Mouse (Mus musculus) forebrain, embryonic 14.5 days (tissue): ENCODE measurements around the gene Fubp1. TPM values are rescaled to one million over a fixed set of nuclear protein-coding genes. Genes with fewer than 3 reads are reported as not detected.
A peak's percentile ranks its signal among the peaks of the same experiment; 100 is the strongest.
"Not testable (repeated sequence)": the region's sequence is repeated elsewhere in the genome, so short reads cannot be mapped to it uniquely, and the experiment has no call there.

Source experiments
- ATAC-seq: fragments of 200-750 bp; cut with Nextera tagmentation; 2 replicates; pipeline ENCODE4 v1.8.0; 2017; ENCODE audit warnings: mild to moderate bottlenecking, moderate library complexity
- DNase-seq: peaks from one replicate; pipeline ENCODE4 v3.0.0-alpha.2; 2015; ENCODE audit warnings: low spot score
- H3K27ac ChIP-seq: fragments of 300-500 bp; sonication (generic); 2 replicates; pipeline ENCODE4 v1.5.1; 2014; ENCODE audit warnings: low read depth, mild to moderate bottlenecking, control low read depth, low read length, moderate library complexity
- H3K27me3 ChIP-seq: fragments of 300-500 bp; sonication (generic); replicated peaks from 2 replicates; pipeline ENCODE4 v1.6.1; 2014; ENCODE audit warnings: low read length, control low read depth, mixed read lengths; ENCODE audit not compliant: control insufficient read depth, insufficient read depth
- H3K36me3 ChIP-seq: fragments of 300-500 bp; sonication (generic); 2 replicates; pipeline ENCODE4 v1.6.1; 2014; ENCODE audit warnings: low read length, control low read depth; ENCODE audit not compliant: control insufficient read depth, insufficient read depth
- H3K4me1 ChIP-seq: fragments of 300-500 bp; sonication (generic); 2 replicates; pipeline ENCODE4 v1.6.1; 2014; ENCODE audit warnings: antibody characterized with exemption, low read length, control low read depth; ENCODE audit not compliant: control insufficient read depth, insufficient read depth
- H3K4me2 ChIP-seq: fragments of 300-500 bp; sonication (generic); 2 replicates; pipeline ENCODE4 v1.6.1; 2014; ENCODE audit warnings: mild to moderate bottlenecking, control low read depth, low read length
- H3K4me3 ChIP-seq: fragments of 300-500 bp; sonication (generic); 2 replicates; pipeline ENCODE4 v1.5.1; 2014; ENCODE audit warnings: low read depth, low read length, control low read depth
- H3K9ac ChIP-seq: fragments of 300-500 bp; sonication (generic); 2 replicates; pipeline ENCODE4 v1.6.1; 2014; ENCODE audit warnings: mild to moderate bottlenecking, low read length, control low read depth, moderate library complexity
- H3K9me3 ChIP-seq: fragments of 300-500 bp; sonication (generic); replicated peaks from 2 replicates; pipeline ENCODE4 v1.6.1; 2016; ENCODE audit warnings: low read length, control low read depth, mixed read lengths; ENCODE audit not compliant: control insufficient read depth
- WGBS: fragments of 180-500 bp; shearing (Covaris S2); extraction: QIAGEN DNeasy Blood & Tissue Kit; methylation state at CpG from one replicate; pipeline ENCODE4 v1.1.7; 2014; 5-methylcytosine and 5-hydroxymethylcytosine counted together
- polyA plus RNA-seq: library from polyadenylated mRNA; unstranded; fragments of >200 nt; fragmentation: Nextera tagmentation; extraction: Ambion mirVana; gene quantifications from 2 replicates; pipeline ENCODE4 v1.2.1, GENCODE M21; 2014

Gene Fubp1
- polyA plus RNA-seq, 1 experiment from 2014 or later: 293 TPM

GRCm38 (mm10) chr3:152189306-152189705 is 20.9 kb upstream of the Fubp1 start:
- H3K4me3 ChIP-seq: no peak overlapping the region
- ATAC-seq (no peak), DNase-seq (no peak)
- H3K9ac ChIP-seq: no peak overlapping the region
- no peak overlapping the region for H3K27ac ChIP-seq
- H3K9me3 ChIP-seq: no peaks in the 10 kb centered on the region
- peaks cover 11% of the 10 kb centered on the region for H3K36me3 ChIP-seq
- H3K4me2 ChIP-seq: no peak overlapping the region
- peaks cover 8% of the 10 kb centered on the region for H3K4me1 ChIP-seq
- no peaks in the 10 kb centered on the region for H3K27me3 ChIP-seq
- 80% methylated on average over 4 of the region's 4 CpGs for WGBS

GRCm38 (mm10) chr3:152190679-152191477 is 19.3 kb upstream of the Fubp1 start:
- Histone ChIP-seq H3K27me3 (no peaks in the 10 kb centered on the region), H3K4me2 (peak overlapping the region; percentile 16; the same call in 1 of the 2 replicates), H3K4me1 (peaks cover 8% of the 10 kb centered on the region), H3K9ac (no peak overlapping the region), H3K9me3 (no peaks in the 10 kb centered on the region), H3K36me3 (peaks cover 3% of the 10 kb centered on the region; the same call in 1 of the 2 replicates), H3K27ac (no peak overlapping the region), H3K4me3 (no peak overlapping the region)
- WGBS: 83% methylated on average over 9 of the region's 9 CpGs
- DNase-seq (no peak), ATAC-seq (no peak)

DNA sequence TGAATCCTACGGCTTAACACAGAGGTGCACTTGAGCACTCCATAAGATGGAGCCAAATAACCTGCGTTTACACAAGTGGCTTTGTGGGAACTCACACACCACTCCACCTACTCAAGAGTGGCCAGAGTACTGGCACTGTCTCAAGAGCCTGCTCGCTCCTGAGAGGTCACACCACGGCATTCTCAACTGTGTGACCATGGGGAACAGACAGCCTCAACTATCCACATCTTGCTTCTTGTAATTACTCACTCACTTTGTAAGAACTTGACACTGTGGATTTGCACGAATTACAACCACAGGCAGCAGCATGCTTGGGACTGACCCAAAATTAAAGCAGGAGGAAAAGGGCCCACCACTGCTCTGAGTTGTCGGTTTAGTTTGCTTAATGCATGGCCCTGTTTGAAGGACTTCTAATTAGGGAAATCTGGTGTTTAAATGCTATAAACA is 18.4 kb upstream of the Fubp1 start:
- Histone ChIP-seq H3K9ac (peak overlapping the region; percentile 40), H3K36me3 (no peaks in the 10 kb centered on the region)
- peak; percentile 25; the same call in 1 of the 2 replicates for ATAC-seq

DNA sequence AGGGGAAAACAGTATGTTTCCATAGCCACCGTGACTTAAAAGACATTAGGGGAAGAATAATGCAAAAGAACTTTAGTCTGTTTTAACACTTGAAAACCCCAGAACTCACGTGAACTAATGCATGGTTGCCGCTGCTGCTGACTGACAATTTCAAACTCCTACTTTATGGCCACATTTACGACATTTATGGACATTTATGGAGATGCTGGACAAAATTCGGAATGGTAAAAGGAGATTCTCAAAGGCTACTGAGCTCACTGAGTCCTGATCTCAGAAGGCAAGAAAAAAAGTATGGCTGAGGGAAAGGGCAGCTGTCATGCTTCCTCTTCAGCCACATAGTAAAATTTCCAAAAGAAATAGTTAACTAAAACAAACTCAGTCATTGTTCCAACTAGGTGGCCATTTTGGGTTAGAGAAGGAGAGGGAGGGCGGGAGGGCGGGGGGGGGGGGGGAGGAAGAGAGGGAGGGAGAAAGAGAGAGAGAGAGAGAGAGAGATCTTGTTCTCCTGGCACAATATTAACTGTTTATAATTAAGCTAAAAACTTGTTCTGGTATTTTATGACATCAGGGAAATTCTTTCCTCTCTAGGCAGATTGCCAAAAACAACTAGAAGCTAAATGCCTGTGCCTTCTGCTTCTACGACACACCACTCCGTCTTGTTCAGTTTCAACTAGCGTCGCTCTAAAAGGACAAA is 17.8 kb upstream of the Fubp1 start:
- Histone ChIP-seq H3K27ac (no peak overlapping the region), H3K4me2 (peak overlapping the region; percentile 52), H3K36me3 (no peaks in the 10 kb centered on the region), H3K4me3 (peak overlapping the region; percentile 27), H3K9me3 (no peaks in the 10 kb centered on the region), H3K4me1 (peaks cover 8% of the 10 kb centered on the region), H3K9ac (peak overlapping the region; percentile 40), H3K27me3 (no peaks in the 10 kb centered on the region)
- DNase-seq (peak; percentile 80), ATAC-seq (0 out of 2 replicates have a peak, but pooled peaks have one; percentile 29)
- WGBS: 25% methylated on average over 9 of the region's 11 CpGs

More for the DNA sequence above, 18.4 kb upstream of the Fubp1 start:
- WGBS: 12% methylated on average over 6 of the region's 6 CpGs
- no peaks in the 10 kb centered on the region for H3K9me3 ChIP-seq
- H3K4me2 ChIP-seq: peak overlapping the region; percentile 52
- H3K27ac ChIP-seq: no peak overlapping the region
- peaks cover 8% of the 10 kb centered on the region for H3K4me1 ChIP-seq
- H3K27me3 ChIP-seq: no peaks in the 10 kb centered on the region
- peak overlapping the region; percentile 27 for H3K4me3 ChIP-seq
- peak; percentile 40 for DNase-seq

GRCm38 (mm10) chr3:152193177-152193576 is 17.0 kb upstream of the Fubp1 start:
- H3K36me3 ChIP-seq: no peaks in the 10 kb centered on the region
- H3K4me2 ChIP-seq: peak overlapping the region; percentile 52
- H3K9ac ChIP-seq: peak overlapping the region; percentile 52
- peaks cover 8% of the 10 kb centered on the region for H3K4me1 ChIP-seq
- H3K27me3 ChIP-seq: no peaks in the 10 kb centered on the region
- ATAC-seq: no peak
- 12% methylated on average over 7 of the region's 7 CpGs for WGBS
- DNase-seq: no peak
- peak overlapping the region; percentile 67 for H3K27ac ChIP-seq
- H3K9me3 ChIP-seq: no peaks in the 10 kb centered on the region
- H3K4me3 ChIP-seq: peak overlapping the region; percentile 37

DNA sequence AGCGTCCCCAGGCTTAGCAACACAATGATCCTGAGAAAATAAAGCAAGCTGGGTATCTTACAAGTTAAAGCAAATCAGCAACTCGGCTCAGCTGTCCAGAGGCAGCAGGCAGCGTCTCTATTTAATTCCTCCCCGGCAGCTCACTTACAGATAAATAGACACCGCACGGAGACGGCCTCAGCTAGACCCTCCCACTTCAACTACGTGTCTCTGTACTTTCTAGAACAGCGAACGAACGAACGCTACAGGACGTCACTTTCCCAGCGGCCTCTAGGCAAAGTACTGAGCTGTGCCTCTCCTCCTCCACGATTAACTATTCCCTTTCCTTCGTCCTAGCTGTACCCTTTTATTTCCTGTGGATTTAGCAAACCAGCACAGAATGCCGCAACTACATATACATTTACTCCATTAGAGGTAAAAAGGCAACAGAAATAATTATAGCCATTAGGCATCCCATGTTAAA is 16.6 kb upstream of the Fubp1 start:
- Histone ChIP-seq H3K4me3 (peak overlapping the region; percentile 37), H3K9ac (peak overlapping the region; percentile 52), H3K9me3 (no peaks in the 10 kb centered on the region), H3K4me1 (peaks cover 8% of the 10 kb centered on the region), H3K4me2 (peak overlapping the region; percentile 52), H3K27me3 (no peaks in the 10 kb centered on the region), H3K36me3 (no peaks in the 10 kb centered on the region), H3K27ac (peak overlapping the region; percentile 67)
- peak; percentile 96 for DNase-seq
- peak; percentile 97 for ATAC-seq
- under 1% methylated on average over 17 of the region's 17 CpGs for WGBS

- H3K36me3 ChIP-seq, H3K27ac ChIP-seq, ATAC-seq, H3K4me2 ChIP-seq, H3K9ac ChIP-seq, H3K9me3 ChIP-seq, H3K4me1 ChIP-seq, DNase-seq, H3K27me3 ChIP-seq, H3K4me3 ChIP-seq: not testable (repeated sequence)
- WGBS: 35% methylated on average over 2 of the region's 2 CpGs
Observed at GRCm38 (mm10) chr3:152197246-152197645, 13.0 kb upstream of the Fubp1 start.

GRCm38 (mm10) chr3:152199125-152199524 is 11.1 kb upstream of the Fubp1 start:
- Histone ChIP-seq H3K4me2 (no peak overlapping the region), H3K9ac (no peak overlapping the region), H3K27ac (no peak overlapping the region), H3K4me1 (no peaks in the 10 kb centered on the region), H3K27me3 (no peaks in the 10 kb centered on the region), H3K9me3 (no peaks in the 10 kb centered on the region), H3K4me3 (no peak overlapping the region), H3K36me3 (no peaks in the 10 kb centered on the region)
- 62% methylated on average over 3 of the region's 3 CpGs for WGBS
- ATAC-seq (no peak), DNase-seq (no peak)
